Mouse (Mus musculus) heart, adult 2 months (tissue): Measurements from ENCODE around the gene Rpl3l.

Experiments
- CTCF ChIP-seq: fragments of 200-600 bp; IDR thresholded peaks from 2 replicates; pipeline ENCODE4 v1.8.1; 2022; ENCODE audit warnings: antibody characterized with exemption, mild to moderate bottlenecking, moderate library complexity
- EP300 ChIP-seq: fragments of 200-500 bp; IDR thresholded peaks from 2 replicates; pipeline ENCODE4 v1.6.1; 2011; ENCODE audit warnings: low read depth, low read length, control low read depth; ENCODE audit not compliant: insufficient read depth
- POLR2A ChIP-seq: fragments of 200-500 bp; IDR thresholded peaks from 2 replicates; pipeline ENCODE4 v1.6.1; 2011; ENCODE audit warnings: mild to moderate bottlenecking, low read depth, low read length, control low read depth; ENCODE audit not compliant: insufficient read depth

DNA sequence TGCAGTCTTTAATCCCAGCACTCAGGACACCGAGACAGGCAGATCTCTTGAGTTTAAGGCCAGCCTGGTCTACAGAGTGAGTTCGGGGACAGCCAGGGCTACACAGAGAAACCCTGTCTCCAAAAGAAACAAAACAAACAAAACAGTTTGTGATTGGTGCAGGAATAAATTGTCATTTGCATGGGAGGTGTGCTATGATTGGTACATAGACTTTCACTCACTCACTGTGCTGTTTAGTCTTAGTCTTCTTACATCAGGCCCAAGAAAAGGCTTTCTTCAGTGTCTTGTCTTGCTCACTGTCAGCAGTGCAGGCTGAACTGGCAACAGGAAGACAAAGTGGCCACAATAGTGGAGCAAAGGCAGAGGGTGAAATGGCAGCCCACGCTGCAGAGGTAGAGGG is 16.8 kb downstream of the Rpl3l start:
- no peak for TF ChIP-seq CTCF
- no peak for TF ChIP-seq EP300
- no peak for TF ChIP-seq POLR2A
